In genomic region chr1:192791897-192792361, GRCm38 (mm10) we compare ENCODE assay signal across 8 mouse cellular contexts. TPM values are rescaled to one million over a fixed set of nuclear protein-coding genes. Genes with fewer than 3 reads are reported as not detected.
DNase-seq lines count a peak whose midpoint lies in the region; ATAC-seq and TF ChIP-seq lines count a peak whose summit lies in the region.

No protein-coding gene starts in this region.

- H3K4me3 ChIP-seq in lung, postnatal 0 days (ENCODE audit: low read depth, low read length) = no peak overlapping the region
- H3K4me3 ChIP-seq in limb, embryonic 12.5 days (replicated peaks) = no peak overlapping the region

- no peak overlapping the region for H3K4me2 ChIP-seq in lung, postnatal 0 days (replicated peaks; ENCODE audit: low read depth, low read length)
- H3K4me2 ChIP-seq in limb, embryonic 12.5 days = peak overlapping the region; percentile 31

- peak; percentile 32 for DNase-seq in gastrocnemius, postnatal 10 days
- no peak for DNase-seq in gastrocnemius, adult 8-10 months (ENCODE audit: low spot score in 2 of 2)
- no peak for DNase-seq in lung, postnatal 0 days (ENCODE audit: low spot score)
- no peak for DNase-seq in lung, postnatal 4 days
- peak; percentile 55 to 63 for DNase-seq in thymus, postnatal 36 days
- no peak for DNase-seq in T-cell, adult 2 months (ENCODE audit: low spot score)
- DNase-seq in left cerebral cortex, postnatal 36 days (ENCODE audit: low spot score in 2 of 2) = no peak

- intact Hi-C loops in left cerebral cortex, postnatal 36 days (cut with DNase I) = no loop called here

- H3K36me3 ChIP-seq in lung, postnatal 0 days (ENCODE audit: insufficient read depth, low read length) = no peaks in the 10 kb centered on the region
- H3K36me3 ChIP-seq in limb, embryonic 12.5 days = no peaks in the 10 kb centered on the region

- no peak for TF ChIP-seq EP300 in lung, postnatal 0 days (IDR thresholded peaks at IDR 0.05)

- TF ChIP-seq CTCF in lung, postnatal 0 days (IDR thresholded peaks at IDR 0.05) = no peak

- peaks cover 7% of the 10 kb centered on the region; the same call in 1 of the 2 replicates for H3K4me1 ChIP-seq in lung, postnatal 0 days (ENCODE audit: insufficient read depth, low read depth, low read length)
- H3K4me1 ChIP-seq in limb, embryonic 12.5 days (replicated peaks) = peaks cover 83% of the 10 kb centered on the region

- H3K9ac ChIP-seq in lung, postnatal 0 days (replicated peaks; ENCODE audit: low read depth) = peak overlapping the region; percentile 13; the same call in 1 of the 2 replicates
- no peak overlapping the region for H3K9ac ChIP-seq in limb, embryonic 12.5 days (replicated peaks)

- 7% methylated on average over 7 of the region's 7 CpGs for WGBS in lung, postnatal 0 days
- WGBS in limb, embryonic 12.5 days = 7% methylated on average over 7 of the region's 7 CpGs

- ATAC-seq in lung, postnatal 0 days = no peak
- no peak for ATAC-seq in limb, embryonic 12.5 days (ENCODE audit: insufficient number of reproducible peaks, insufficient read depth, low FRiP score, low TSS enrichment, low read depth)

- no peaks in the 10 kb centered on the region for H3K9me3 ChIP-seq in lung, postnatal 0 days (ENCODE audit: low read length)
- peaks cover 7% of the 10 kb centered on the region; the same call in 1 of the 2 replicates for H3K9me3 ChIP-seq in limb, embryonic 12.5 days

- H3K27me3 ChIP-seq in lung, postnatal 0 days (replicated peaks; ENCODE audit: insufficient read depth, low read length) = no peaks in the 10 kb centered on the region
- no peaks in the 10 kb centered on the region for H3K27me3 ChIP-seq in limb, embryonic 12.5 days

- H3K27ac ChIP-seq in lung, postnatal 0 days (ENCODE audit: low read length) = no peak overlapping the region
- H3K27ac ChIP-seq in limb, embryonic 12.5 days = peak overlapping the region; percentile 87

RNA-seq across cellular contexts. Expression of gene Hhat, which starts 20.9 kb away (rescaled TPM):
- total RNA-seq in gastrocnemius, postnatal 10 days (2021) = 1 to 10 TPM; 1.7 to 4.5 TPM
- total RNA-seq in gastrocnemius, adult 8-10 months (2022) = 1 to 10 TPM in 2 of 4 experiments, under 1 TPM in 2; 0.80 to 1.9 (median 1.2) TPM
- 2.4 and 3.5 TPM in 2 replicates for polyA plus RNA-seq in lung, postnatal 0 days (2015; fragmentation: Nextera tagmentation; extraction: Ambion mirVana)
- 10.8 and 12.0 TPM in 2 replicates for polyA plus RNA-seq in limb, embryonic 12.5 days (2016; fragmentation: Nextera tagmentation; extraction: Ambion mirVana)
- total RNA-seq in left cerebral cortex, postnatal 36 days (2021) = 1 to 10 TPM; 1.2 to 2.3 TPM

Comparison
In these comparisons a context has a peak if more than half of its experiments do, and no peak if none do; other contexts are left out.
1. DNase-seq: peak in gastrocnemius, postnatal 10 days (single experiment) and thymus, postnatal 36 days (2 of 2); none in gastrocnemius, adult 8-10 months (0 of 2), lung, postnatal 0 days (single experiment), lung, postnatal 4 days (0 of 2), T-cell, adult 2 months (single experiment) and left cerebral cortex, postnatal 36 days (0 of 2).